Mouse (Mus musculus) intestine, embryonic 16.5 days (tissue): Measurements from ENCODE around the gene Tmem170b. TPM values are rescaled to one million over a fixed set of nuclear protein-coding genes. Genes with fewer than 3 reads are reported as not detected.

Experiments used
- ATAC-seq: fragments of 200-750 bp; cut with Nextera tagmentation; 2 replicates; pipeline ENCODE4 v1.8.0; 2017; ENCODE audit warnings: moderate TSS enrichment, moderate library complexity
- H3K27ac ChIP-seq: fragments of 300-500 bp; sonication (generic); 2 replicates; pipeline ENCODE4 v1.5.1; 2014; ENCODE audit warnings: mild to moderate bottlenecking, low read length
- H3K27me3 ChIP-seq: fragments of 300-500 bp; sonication (generic); replicated peaks from 2 replicates; pipeline ENCODE4 v1.6.1; 2014; ENCODE audit warnings: low read length, control low read depth, mixed read lengths; ENCODE audit not compliant: control insufficient read depth, insufficient read depth
- H3K36me3 ChIP-seq: fragments of 300-500 bp; sonication (generic); 2 replicates; pipeline ENCODE4 v1.6.1; 2014; ENCODE audit warnings: low read length, control low read depth; ENCODE audit not compliant: control insufficient read depth, insufficient read depth
- H3K4me1 ChIP-seq: fragments of 300-500 bp; sonication (generic); 2 replicates; pipeline ENCODE4 v1.6.1; 2014; ENCODE audit warnings: low read length, control low read depth, mixed read lengths; ENCODE audit not compliant: control insufficient read depth, insufficient read depth
- H3K4me2 ChIP-seq: fragments of 300-500 bp; sonication (generic); 2 replicates; pipeline ENCODE4 v1.6.1; 2014; ENCODE audit warnings: low read depth, low read length, control low read depth
- H3K4me3 ChIP-seq: fragments of 300-500 bp; sonication (generic); 2 replicates; pipeline ENCODE4 v1.5.1; 2014; ENCODE audit warnings: mild to moderate bottlenecking, low read length
- H3K9ac ChIP-seq: fragments of 300-500 bp; sonication (generic); 2 replicates; pipeline ENCODE4 v1.6.1; 2014; ENCODE audit warnings: low read depth, low read length
- H3K9me3 ChIP-seq: fragments of 300-500 bp; sonication (generic); 2 replicates; pipeline ENCODE4 v1.6.1; 2016; ENCODE audit warnings: low read length, control low read depth; ENCODE audit not compliant: control insufficient read depth
- WGBS: fragments of 180-500 bp; shearing (Covaris S2); extraction: QIAGEN DNeasy Blood & Tissue Kit; methylation state at CpG from one replicate; pipeline ENCODE4 v1.1.7; 2014; 5-methylcytosine and 5-hydroxymethylcytosine counted together
- polyA plus RNA-seq: library from polyadenylated mRNA; unstranded; fragments of >200 nt; fragmentation: Nextera tagmentation; extraction: Ambion mirVana; gene quantifications from 2 replicates; pipeline ENCODE4 v1.2.1, GENCODE M21; 2015

Gene Tmem170b
- polyA plus RNA-seq, 1 experiment from 2014 or later: 10.9 TPM

DNA sequence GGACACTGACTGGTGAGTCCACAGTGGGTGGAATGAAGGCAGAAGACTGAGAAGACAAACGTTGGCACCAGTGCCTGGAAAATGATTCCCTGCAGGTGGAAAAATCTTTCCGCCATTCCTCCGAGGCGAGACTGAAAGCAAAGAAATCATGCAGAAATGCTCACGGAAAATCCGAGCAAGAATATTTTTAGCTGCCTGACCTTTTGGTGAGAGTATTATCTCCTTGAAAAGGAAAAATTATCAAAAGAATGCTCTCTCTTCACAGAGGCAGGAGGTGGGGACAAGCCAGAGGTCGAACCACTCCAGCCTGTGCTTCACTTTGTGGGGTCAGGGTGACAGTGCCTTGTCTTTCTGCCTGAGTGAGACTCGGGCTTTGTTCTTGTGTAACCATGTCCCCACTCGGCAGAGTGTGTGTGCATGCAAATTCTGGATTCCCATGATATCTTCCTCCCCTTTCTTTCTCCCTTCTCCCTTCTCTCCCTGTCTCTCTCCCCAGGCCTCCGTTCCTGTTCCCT lies 49.9 kb downstream of the Tmem170b start:
- Histone ChIP-seq H3K4me2 (no peak overlapping the region), H3K27ac (no peak overlapping the region), H3K4me3 (no peak overlapping the region), H3K9ac (no peak overlapping the region), H3K27me3 (no peaks in the 10 kb centered on the region), H3K4me1 (no peaks in the 10 kb centered on the region), H3K9me3 (no peaks in the 10 kb centered on the region), H3K36me3 (no peaks in the 10 kb centered on the region)
- WGBS: 72% methylated on average over 10 of the region's 10 CpGs
- ATAC-seq: no peak

DNA sequence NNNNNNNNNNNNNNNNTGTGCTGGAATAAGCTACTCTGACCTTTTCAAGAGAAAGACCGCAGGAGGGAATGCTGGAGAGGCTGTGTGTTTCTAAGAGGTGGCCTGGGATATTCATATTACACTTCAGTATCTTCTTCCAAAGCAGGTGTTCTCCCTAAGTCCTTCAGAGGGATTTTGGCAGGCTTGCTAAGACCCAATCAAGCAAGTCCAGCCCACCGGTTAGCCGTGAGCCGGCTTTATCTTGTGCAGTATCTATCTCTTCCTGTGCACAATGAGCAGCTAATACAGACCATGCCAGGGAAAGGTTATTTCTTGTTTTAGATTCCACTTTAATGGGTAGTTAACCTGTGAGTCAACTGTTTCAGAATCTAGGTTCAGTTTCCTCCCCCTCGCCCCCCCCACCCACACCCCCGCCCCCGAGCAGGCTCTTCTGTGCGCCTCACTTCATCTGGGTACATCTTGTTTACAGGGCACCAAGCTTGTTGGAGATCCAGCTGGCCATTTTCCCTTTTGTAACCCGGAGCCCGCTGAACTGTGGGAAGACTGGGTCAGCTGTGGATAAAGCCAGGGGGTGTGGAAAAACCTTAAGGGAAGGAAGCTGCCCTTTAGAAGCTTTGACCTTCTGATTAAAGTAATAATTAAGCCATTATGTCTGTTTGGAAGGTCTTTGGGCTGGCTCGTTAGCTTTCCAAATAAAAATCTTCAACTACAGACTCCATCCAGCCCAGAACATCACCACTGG lies 54.5 kb downstream of the Tmem170b start:
- ATAC-seq: no peak
- Histone ChIP-seq H3K4me1 (peaks cover 3% of the 10 kb centered on the region; the same call in 1 of the 2 replicates), H3K9ac (no peak overlapping the region), H3K27ac (no peak overlapping the region), H3K4me2 (no peak overlapping the region), H3K9me3 (no peaks in the 10 kb centered on the region), H3K36me3 (no peaks in the 10 kb centered on the region), H3K4me3 (no peak overlapping the region), H3K27me3 (no peaks in the 10 kb centered on the region)
- 71% methylated on average over 11 of the region's 11 CpGs for WGBS

DNA sequence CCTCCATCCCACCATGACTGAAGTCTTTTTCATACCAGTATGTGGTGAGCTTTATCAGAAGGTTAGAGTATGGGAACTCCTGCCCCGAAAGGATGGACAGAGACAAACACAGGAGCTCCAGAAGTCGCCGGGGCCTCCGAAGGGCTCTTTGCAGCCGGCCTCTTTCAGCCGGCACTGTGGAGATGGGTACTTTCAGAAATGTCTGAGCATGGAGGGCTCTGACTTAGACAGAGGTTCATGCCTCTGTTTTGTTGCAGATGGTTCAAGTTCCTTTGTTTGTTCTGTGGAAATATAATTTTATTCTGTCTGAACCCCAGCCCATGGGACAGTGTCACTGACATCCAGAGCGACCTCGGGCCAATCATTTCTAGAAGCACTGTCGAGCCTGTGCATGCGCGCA lies 55.4 kb downstream of the Tmem170b start:
- H3K9ac ChIP-seq: no peak overlapping the region
- no peak overlapping the region for H3K27ac ChIP-seq
- H3K9me3 ChIP-seq: no peaks in the 10 kb centered on the region
- no peak overlapping the region for H3K4me3 ChIP-seq
- H3K4me1 ChIP-seq: peaks cover 3% of the 10 kb centered on the region; the same call in 1 of the 2 replicates
- WGBS: 87% methylated on average over 11 of the region's 11 CpGs
- no peak overlapping the region for H3K4me2 ChIP-seq
- no peaks in the 10 kb centered on the region for H3K27me3 ChIP-seq
- H3K36me3 ChIP-seq: no peaks in the 10 kb centered on the region
- no peak for ATAC-seq

DNA sequence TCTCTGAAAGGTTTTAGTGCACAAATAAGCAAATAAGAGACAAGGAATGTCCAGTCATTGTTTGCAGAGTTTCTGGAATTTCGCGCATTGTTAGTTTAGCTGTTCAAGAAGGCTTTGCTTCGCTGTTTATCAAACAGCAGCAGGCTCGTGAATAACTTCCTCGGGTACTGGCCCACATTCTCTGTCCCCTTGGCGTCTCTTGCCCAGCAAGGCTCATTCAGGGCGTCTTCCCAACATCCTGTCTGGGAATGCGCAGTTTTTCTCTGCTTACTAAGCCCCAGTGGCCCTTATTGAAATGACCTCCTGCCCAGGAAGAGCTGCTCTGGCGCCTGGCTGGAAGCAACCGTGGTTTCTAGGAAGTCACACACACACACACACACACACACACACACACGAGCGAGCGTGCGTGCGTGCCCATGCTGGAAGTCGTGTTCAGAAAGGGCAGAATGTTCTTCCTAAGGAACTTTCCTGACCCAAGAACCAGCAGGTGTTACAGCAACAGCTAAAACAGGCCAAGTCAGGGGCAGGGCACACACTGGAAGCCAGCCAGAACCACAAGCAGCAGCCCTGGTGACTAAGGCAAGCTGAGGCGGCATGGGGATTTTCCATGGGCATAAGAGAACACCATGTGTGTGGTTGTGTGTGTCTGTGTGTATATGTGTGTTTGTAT lies 56.8 kb downstream of the Tmem170b start:
- 25% methylated on average over 17 of the region's 17 CpGs for WGBS
- Histone ChIP-seq H3K27ac (peak overlapping the region; percentile 29; the same call in 1 of the 2 replicates), H3K9ac (no peak overlapping the region), H3K27me3 (no peaks in the 10 kb centered on the region), H3K4me2 (no peak overlapping the region), H3K9me3 (no peaks in the 10 kb centered on the region), H3K36me3 (no peaks in the 10 kb centered on the region), H3K4me1 (peaks cover 3% of the 10 kb centered on the region; the same call in 1 of the 2 replicates), H3K4me3 (no peak overlapping the region)
- peak; percentile 50 for ATAC-seq

DNA sequence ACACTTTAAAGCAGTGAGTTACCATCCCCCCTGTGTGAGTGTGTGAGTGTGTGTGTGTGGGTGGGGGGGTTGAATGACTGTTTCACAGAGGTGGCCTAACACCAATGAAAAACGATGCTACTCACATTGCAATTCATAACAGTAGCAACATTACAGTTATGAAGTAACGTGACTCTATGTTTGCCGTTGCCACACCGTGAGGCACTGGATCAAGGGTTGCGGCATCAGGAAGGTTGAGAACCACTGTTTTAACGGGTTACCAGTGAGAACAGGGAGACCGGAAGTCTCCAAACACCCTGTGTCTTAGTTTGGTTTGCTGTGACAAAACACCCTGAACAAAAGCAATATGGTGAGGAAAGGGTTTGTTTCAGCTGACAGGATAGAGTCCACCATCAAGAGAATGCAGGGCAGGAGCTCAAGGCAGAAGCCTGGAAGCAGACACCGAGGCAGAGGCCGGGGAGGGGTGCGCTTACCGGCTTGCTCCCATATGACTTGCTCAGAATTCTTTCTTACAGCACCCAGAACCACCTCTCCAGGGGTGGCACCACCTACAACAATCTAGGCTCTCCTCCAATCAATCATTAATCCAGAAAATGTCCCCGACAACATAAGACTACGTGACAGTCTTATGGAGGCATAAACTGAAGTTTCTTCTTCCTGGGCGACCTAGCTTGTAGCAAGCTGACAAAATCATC lies 57.9 kb downstream of the Tmem170b start:
- 87% methylated on average over 14 of the region's 14 CpGs for WGBS
- H3K9me3 ChIP-seq: no peaks in the 10 kb centered on the region
- H3K36me3 ChIP-seq: no peaks in the 10 kb centered on the region
- no peak for ATAC-seq
- H3K4me1 ChIP-seq: peaks cover 3% of the 10 kb centered on the region; the same call in 1 of the 2 replicates
- no peak overlapping the region for H3K4me3 ChIP-seq
- H3K27ac ChIP-seq: no peak overlapping the region
- no peak overlapping the region for H3K4me2 ChIP-seq
- no peaks in the 10 kb centered on the region for H3K27me3 ChIP-seq
- no peak overlapping the region for H3K9ac ChIP-seq

GRCm38 (mm10) chr13:41669951-41670350 lies 64.2 kb downstream of the Tmem170b start:
- Histone ChIP-seq H3K4me1 (no peaks in the 10 kb centered on the region), H3K9me3 (no peaks in the 10 kb centered on the region), H3K27ac (no peak overlapping the region), H3K9ac (no peak overlapping the region), H3K4me3 (no peak overlapping the region), H3K27me3 (no peaks in the 10 kb centered on the region), H3K36me3 (no peaks in the 10 kb centered on the region), H3K4me2 (no peak overlapping the region)
- WGBS: 92% methylated on average over 2 of the region's 2 CpGs
- no peak for ATAC-seq

GRCm38 (mm10) chr13:41670386-41671130 lies 64.9 kb downstream of the Tmem170b start:
- Histone ChIP-seq H3K4me1 (no peaks in the 10 kb centered on the region), H3K9me3 (no peaks in the 10 kb centered on the region), H3K4me2 (no peak overlapping the region), H3K27me3 (no peaks in the 10 kb centered on the region), H3K4me3 (no peak overlapping the region), H3K36me3 (no peaks in the 10 kb centered on the region), H3K27ac (no peak overlapping the region), H3K9ac (no peak overlapping the region)
- no peak for ATAC-seq
- WGBS: 70% methylated on average over 7 of the region's 7 CpGs

DNA sequence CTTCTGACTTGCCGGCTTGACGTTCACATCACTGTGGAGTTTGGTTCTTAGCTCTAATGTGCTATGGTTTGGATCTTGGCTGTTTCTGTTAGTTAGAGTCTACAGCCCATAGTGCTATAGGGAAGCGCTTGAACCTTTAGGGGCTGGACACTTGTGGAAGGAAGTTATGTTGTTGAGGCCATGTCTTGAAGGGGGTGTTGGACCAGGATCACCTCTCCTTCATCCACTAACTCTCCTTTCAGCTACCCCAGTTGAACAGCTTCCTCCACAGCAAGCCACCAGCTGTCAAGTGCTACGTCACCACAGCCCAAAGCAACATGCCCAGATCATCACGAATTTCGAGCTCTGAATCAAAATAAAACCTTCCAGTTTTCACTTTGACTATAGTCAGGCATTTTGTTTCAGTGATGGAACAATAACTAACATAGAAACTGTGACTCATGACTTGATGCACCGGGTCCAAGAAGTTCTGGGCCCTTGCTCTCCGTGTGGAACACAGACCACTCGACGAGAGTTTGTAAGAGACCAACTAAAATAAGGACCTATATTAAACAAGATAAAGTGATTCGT lies 65.5 kb downstream of the Tmem170b start:
- Histone ChIP-seq H3K27me3 (no peaks in the 10 kb centered on the region), H3K4me3 (no peak overlapping the region), H3K27ac (no peak overlapping the region), H3K36me3 (no peaks in the 10 kb centered on the region), H3K4me1 (no peaks in the 10 kb centered on the region), H3K9ac (no peak overlapping the region), H3K4me2 (no peak overlapping the region), H3K9me3 (no peaks in the 10 kb centered on the region)
- 91% methylated on average over 11 of the region's 11 CpGs for WGBS
- ATAC-seq: no peak
